In the genomic region with DNA sequence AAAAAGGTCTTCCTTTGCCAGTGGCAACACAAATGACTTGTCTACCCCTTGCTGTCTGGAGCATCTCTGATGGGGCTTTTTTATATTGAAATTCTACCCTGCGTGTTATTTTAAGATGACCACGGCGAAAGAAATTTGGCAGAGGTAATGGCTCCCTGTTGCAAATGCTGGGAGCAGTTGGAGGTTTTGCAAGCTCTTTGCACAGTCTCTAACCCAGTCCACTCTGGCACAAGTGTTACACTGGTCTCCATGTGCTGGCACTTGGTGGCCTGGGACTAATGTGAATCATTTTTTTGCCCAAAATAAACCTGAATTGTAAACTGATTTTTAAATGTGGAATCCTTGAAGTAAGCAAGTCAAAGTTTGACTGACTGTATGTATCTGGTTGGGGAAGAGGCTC, we compare ENCODE assay signal across 8 mouse cellular contexts.
DNase-seq lines count a peak whose midpoint lies in the region; ATAC-seq and TF ChIP-seq lines count a peak whose summit lies in the region.
"Had no signal": no experiment of that assay in that cellular context is flagged by ENCODE, and none has a peak within 500 bp of the region (broad histone marks: within the 10 kb centered on the region; RNA-seq: fewer than 3 reads in every experiment).

No protein-coding gene starts in this region.

- no peaks in the 10 kb centered on the region for H3K36me3 ChIP-seq in heart, embryonic 13.5 days
- peaks cover 3 to 23% of the 10 kb centered on the region in 2 experiments for H3K36me3 ChIP-seq in CH12.LX (replicated peaks in 1 of 2; ENCODE audit: control insufficient read depth in 1 of 2, insufficient read depth in 1 of 2, low read length in 1 of 2)

- in situ Hi-C loops in CH12.LX (cut with MboI; ENCODE audit: low pct_ligation_motif_present, low pct_unique_long_range_greater_than_20kb, low sequenced_read_pairs) = loop anchor here (25.0 kb wide), 1 partner anchor 301 kb away; no protein-coding TSS in a partner anchor

- intact Hi-C loops in heart, postnatal 14 days (cut with DNase I) = no loop called here

- TF ChIP-seq EP300 in CH12.LX (IDR thresholded peaks at IDR 0.05; ENCODE audit: low read length) = no peak

- no peaks in the 10 kb centered on the region for H3K27me3 ChIP-seq in heart, embryonic 13.5 days (replicated peaks)
- no peaks in the 10 kb centered on the region for H3K27me3 ChIP-seq in CH12.LX (replicated peaks)
- H3K27me3 ChIP-seq: neural tube, embryonic 13.5 days had no signal

- H3K9ac ChIP-seq in heart, embryonic 13.5 days = no peak overlapping the region
- H3K9ac ChIP-seq in CH12.LX (ENCODE audit: insufficient read depth, low read depth) = no peak overlapping the region
- H3K9ac ChIP-seq: neural tube, embryonic 13.5 days had no signal

- H3K9me3 ChIP-seq in heart, embryonic 13.5 days = no peaks in the 10 kb centered on the region
- H3K9me3 ChIP-seq in CH12.LX (replicated peaks; ENCODE audit: low read length) = no peaks in the 10 kb centered on the region
- H3K9me3 ChIP-seq: neural tube, embryonic 13.5 days had no signal

- no peak for TF ChIP-seq POLR2A in CH12.LX (IDR thresholded peaks at IDR 0.05; ENCODE audit: low read depth, low read length)

- no peak overlapping the region for H3K4me3 ChIP-seq in heart, embryonic 13.5 days
- H3K4me3 ChIP-seq in CH12.LX (replicated peaks in 1 of 3; ENCODE audit: low read depth in 2 of 3, low read length in 2 of 3, poor library complexity in 1 of 3) = no peak overlapping the region
- H3K4me3 ChIP-seq: neural tube, embryonic 13.5 days had no signal

- dilution Hi-C loops in CH12.LX (cut with MboI; ENCODE audit: extremely low pct_ligation_motif_present, extremely low pct_unique_long_range_greater_than_20kb, low sequenced_read_pairs) = no loop called here

- peaks cover 63% of the 10 kb centered on the region for H3K4me1 ChIP-seq in heart, embryonic 13.5 days
- H3K4me1 ChIP-seq in CH12.LX (ENCODE audit: control insufficient read depth in 1 of 2, insufficient read depth in 2 of 2) = peaks cover 19 to 54% of the 10 kb centered on the region in 2 experiments

- H3K4me2 ChIP-seq in heart, embryonic 13.5 days = no peak overlapping the region
- H3K4me2 ChIP-seq in CH12.LX (ENCODE audit: insufficient read depth, low read depth, poor library complexity, severe bottlenecking) = no peak overlapping the region
- H3K4me2 ChIP-seq: neural tube, embryonic 13.5 days had no signal

- H3K27ac ChIP-seq in heart, embryonic 13.5 days (replicated peaks) = peak overlapping the region; percentile 6; the same call in 1 of the 2 replicates
- H3K27ac ChIP-seq in CH12.LX (ENCODE audit: insufficient read depth, low read depth) = 0 out of 2 replicates have a peak overlapping the region, but pooled peaks have one; percentile 13

- DNase-seq in heart, postnatal 14 days = no peak
- DNase-seq in 3134 (ENCODE audit: extremely low read depth, insufficient read length, low spot score) (peak; percentile 63), CH12.LX (ENCODE audit: extremely low read depth) (no peak), MN1 (ENCODE audit: low spot score) (no peak)
- DNase-seq in fibroblast of lung, adult 2 months (ENCODE audit: low read depth) = peak; percentile 74
- no peak for DNase-seq in frontal cortex, postnatal 25 days (ENCODE audit: low spot score in 2 of 2)

- no peaks in the 10 kb centered on the region for H3K79me2 ChIP-seq in CH12.LX (replicated peaks; ENCODE audit: control insufficient read depth, extremely low read depth, insufficient read depth, poor library complexity, severe bottlenecking)

- ATAC-seq in heart, embryonic 13.5 days (ENCODE audit: extremely low read depth, insufficient number of reproducible peaks, low FRiP score, low TSS enrichment) = no peak

- TF ChIP-seq RAD21 in CH12.LX (IDR thresholded peaks at IDR 0.05; ENCODE audit: low read depth, low read length) = no peak

- 79% methylated on average over 3 of the region's 3 CpGs for WGBS in heart, embryonic 13.5 days

- TF ChIP-seq CTCF in CH12.LX (conservative IDR thresholded peaks at IDR 0.05 in 1 of 2, IDR thresholded peaks at IDR 0.05 in 1 of 2; ENCODE audit: low read depth in 2 of 2, low read length in 2 of 2) = no peak

TF ChIP-seq in CH12.LX, 34 proteins besides CTCF, POLR2A, EP300 and RAD21:
- TF ChIP-seq MXI1 (IDR thresholded peaks at IDR 0.05; ENCODE audit: low read depth, low read length) (no peak), IRF4 (IDR thresholded peaks at IDR 0.05; ENCODE audit: low read depth, low read length) (no peak), GABPA (IDR thresholded peaks at IDR 0.05; ENCODE audit: insufficient replicate concordance, low read depth, low read length) (no peak), UBTF (IDR thresholded peaks at IDR 0.05; ENCODE audit: low read depth, low read length) (no peak), ZMIZ1 (IDR thresholded peaks at IDR 0.05; ENCODE audit: low read depth, low read length) (no peak), SIN3A (IDR thresholded peaks at IDR 0.05; ENCODE audit: low read length) (no peak), USF2 (conservative IDR thresholded peaks at IDR 0.05; ENCODE audit: low read depth, low read length) (no peak), BHLHE40 (IDR thresholded peaks at IDR 0.05; ENCODE audit: low read depth, low read length) (no peak), POLR2AphosphoS2 (IDR thresholded peaks at IDR 0.05; ENCODE audit: low read depth, low read length) (no peak), CHD1 (IDR thresholded peaks at IDR 0.05; ENCODE audit: low read depth, low read length) (no peak), JUND (conservative IDR thresholded peaks at IDR 0.05; ENCODE audit: low read depth, low read length) (no peak)
TF ChIP-seq in CH12.LX: peak in this region for 0.

Comparison
In these comparisons a context has a peak if more than half of its experiments do, and no peak if none do; other contexts are left out.
1. DNase-seq: peak in 3134 (single experiment) and fibroblast of lung, adult 2 months (single experiment); none in heart, postnatal 14 days (0 of 2), CH12.LX (single experiment), MN1 (single experiment) and frontal cortex, postnatal 25 days (0 of 2).